Mouse (Mus musculus) C2C12 (cell line): Measurements from ENCODE around the gene Smim24.

ENCODE experiments used
- CEBPB ChIP-seq: IDR thresholded peaks from one replicate; pipeline ENCODE4 v1.6.1; 2011; ENCODE audit warnings: low read depth, mild to moderate bottlenecking, control low read depth, moderate library complexity
- CTCF ChIP-seq: IDR thresholded peaks from one replicate; pipeline ENCODE4 v1.5.1; 2011; ENCODE audit not compliant: control insufficient read depth, insufficient read depth, insufficient read length
- FOSL1 ChIP-seq: IDR thresholded peaks from one replicate; pipeline ENCODE4 v1.8.0; 2011; ENCODE audit warnings: mild to moderate bottlenecking, low read length; ENCODE audit not compliant: poor library complexity, insufficient read depth, severe bottlenecking
- MAX ChIP-seq: IDR thresholded peaks from one replicate; pipeline ENCODE4 v1.6.1; 2011; ENCODE audit warnings: mild to moderate bottlenecking, control low read depth
- MYOD1 ChIP-seq: IDR thresholded peaks from one replicate; pipeline ENCODE4 v1.6.1; 2011; ENCODE audit warnings: low read depth; ENCODE audit not compliant: control insufficient read depth, insufficient read length
- USF1 ChIP-seq: IDR thresholded peaks from one replicate; pipeline ENCODE4 v1.6.1; 2011; ENCODE audit warnings: low read depth, mild to moderate bottlenecking, control low read depth, moderate library complexity

DNA sequence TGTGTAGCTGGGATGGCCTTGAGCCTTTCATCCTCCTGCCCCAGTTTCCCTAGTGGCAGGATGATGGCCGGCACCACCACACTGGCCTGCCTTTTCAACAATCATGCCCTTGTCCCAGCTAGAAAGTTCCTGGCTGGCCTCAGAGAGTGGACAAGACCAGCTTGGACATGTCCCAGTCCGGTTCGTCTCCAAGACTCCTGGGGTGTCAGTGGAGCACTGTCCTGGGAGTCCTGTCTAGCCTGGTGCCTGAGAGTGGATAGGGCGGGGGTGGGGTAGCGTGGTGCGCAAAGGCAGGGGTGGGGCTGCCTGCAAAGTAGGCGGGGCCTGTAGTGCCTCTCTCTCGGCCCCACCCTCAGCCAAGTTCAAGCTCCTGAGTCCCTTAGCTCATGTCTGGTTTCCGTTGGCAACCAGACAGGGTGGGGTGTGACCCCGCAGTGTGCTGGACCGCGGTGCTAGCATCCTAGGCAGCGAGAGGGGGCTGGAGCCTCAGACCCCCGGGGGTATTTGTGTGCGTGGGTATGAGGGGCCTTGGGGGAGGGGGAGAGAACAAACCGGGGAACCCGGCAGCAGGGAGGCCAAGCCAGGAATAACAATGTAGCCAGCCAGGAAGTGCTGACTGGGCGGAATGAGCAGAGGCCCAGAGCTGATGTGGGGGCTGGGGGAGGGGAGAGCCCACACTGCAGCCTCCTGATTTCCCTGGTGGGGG, 8.8 kb downstream of the Smim24 start:
- TF ChIP-seq CTCF: no peak
- no peak for TF ChIP-seq USF1
- no peak for TF ChIP-seq MAX
- TF ChIP-seq MYOD1: no peak
- TF ChIP-seq CEBPB: no peak
- no peak for TF ChIP-seq FOSL1
